Mouse (Mus musculus): ENCODE measurements around the gene Gemin7.
"Not testable (repeated sequence)": the region's sequence is repeated elsewhere in the genome, so short reads cannot be mapped to it uniquely, and the experiment has no call there.

The Gemin7 gene

GRCm38 (mm10) chr7:19577141-19577852 is at the start of gene Gemin7, which contains the start of gene Zfp296:
TSS of gene Gemin7 (minus strand) at chr7:19577595.
TSS of gene Zfp296 (plus strand) at chr7:19577287.
- in situ Hi-C loops (cut with MboI, MseI), result no loop called here

GRCm38 (mm10) chr7:19623433-19623832 is 46.0 kb upstream of the Gemin7 start:
- in situ Hi-C loops (cut with MboI, MseI), result no loop called here

DNA sequence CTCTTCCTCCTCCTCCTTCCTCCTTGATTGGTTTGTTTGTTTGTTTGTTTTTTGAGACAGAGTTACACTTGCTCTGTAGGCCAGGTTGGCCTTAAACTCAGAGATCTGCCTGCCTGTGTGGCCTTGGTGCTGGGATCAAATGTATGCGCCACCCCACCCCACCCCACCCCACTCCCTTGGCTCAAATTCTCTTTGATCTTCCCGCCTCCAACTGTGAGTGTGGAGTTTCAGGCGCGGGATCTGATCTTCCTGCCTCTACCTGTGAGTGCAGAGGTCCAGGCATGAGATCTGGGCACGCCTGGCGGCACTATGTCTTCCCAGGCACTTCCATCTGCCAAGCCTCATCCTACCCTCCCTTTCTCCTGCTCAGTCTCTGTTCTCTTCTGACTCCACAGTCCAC is 44.8 kb upstream of the Gemin7 start:
- in situ Hi-C loops (cut with MboI, MseI), result no loop called here

DNA sequence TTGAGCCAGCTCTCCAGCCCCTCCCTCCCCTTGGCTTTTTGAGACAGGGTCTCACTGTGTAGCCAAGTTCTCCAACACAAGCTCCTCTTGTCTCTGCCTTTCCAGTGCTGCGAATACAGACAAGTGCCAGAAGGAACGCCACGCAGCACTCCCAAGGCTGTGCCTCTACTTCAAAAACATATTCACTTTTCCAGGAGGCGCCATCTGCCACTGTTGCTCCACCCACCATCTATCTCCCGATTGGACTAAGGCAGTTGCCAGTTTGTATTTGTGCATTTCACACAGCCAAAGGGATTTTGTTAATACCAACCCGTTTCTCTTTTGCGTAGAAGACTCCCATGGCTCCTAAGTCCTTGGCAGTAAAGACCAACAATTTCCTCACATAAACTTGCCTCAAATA is 43.4 kb upstream of the Gemin7 start:
- in situ Hi-C loops (cut with MboI, MseI), result no loop called here

- in situ Hi-C loops (cut with MboI, MseI), result no loop called here
Measured at GRCm38 (mm10) chr7:19619004-19619801, 41.8 kb upstream of the Gemin7 start.

DNA sequence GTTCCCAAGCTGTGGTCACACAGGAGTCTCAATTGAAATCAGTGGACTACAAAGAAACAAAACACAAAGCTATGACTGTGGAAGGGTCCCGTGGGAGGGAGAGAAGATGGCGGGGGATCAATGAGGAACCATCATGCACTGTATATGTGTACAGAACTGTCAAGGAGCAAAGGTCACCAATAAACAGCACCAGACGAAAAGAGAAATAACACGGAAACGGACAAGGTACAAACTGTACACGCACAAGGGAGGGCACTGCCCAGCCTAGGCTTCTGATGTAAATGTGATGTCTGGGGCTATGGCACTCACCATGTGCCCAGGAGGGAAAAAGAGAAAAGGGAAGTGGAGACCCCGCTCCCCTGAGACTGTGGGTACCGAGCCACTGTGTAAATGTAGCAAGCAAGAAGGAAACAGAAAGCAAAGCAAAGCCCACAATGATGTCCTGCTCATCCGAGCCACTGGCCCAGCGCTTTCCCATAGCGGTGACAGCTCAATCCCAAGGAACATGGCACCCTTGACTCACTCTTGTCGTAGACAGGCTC is 37.7 kb upstream of the Gemin7 start:
- in situ Hi-C loops (cut with MboI, MseI), result no loop called here

DNA sequence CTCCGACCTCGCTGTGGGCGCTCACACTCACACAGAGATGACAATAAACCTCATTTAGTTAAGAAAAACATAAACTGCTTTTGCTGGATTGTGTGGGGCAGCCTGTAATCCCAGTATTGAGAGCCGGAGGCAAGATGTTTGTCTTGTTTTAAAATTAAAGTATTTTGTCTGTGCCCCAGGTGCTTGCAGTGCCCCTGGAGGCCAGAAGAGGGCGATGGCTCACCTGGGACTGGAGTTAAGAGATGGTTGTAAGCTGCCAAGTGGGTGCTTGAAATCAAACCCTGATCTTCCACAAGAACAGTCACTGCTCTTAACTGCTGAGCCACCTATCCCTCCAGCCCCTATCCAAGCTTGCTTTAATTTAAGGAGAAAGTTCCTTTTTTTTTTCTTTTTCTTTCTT is 33.6 kb upstream of the Gemin7 start:
- in situ Hi-C loops (cut with MboI, MseI), result no loop called here

GRCm38 (mm10) chr7:19609641-19610332 is 32.4 kb upstream of the Gemin7 start:
- in situ Hi-C loops (cut with MboI, MseI), result no loop called here

GRCm38 (mm10) chr7:19607291-19607690 is 29.9 kb upstream of the Gemin7 start:
- in situ Hi-C loops (cut with MboI, MseI), result no loop called here

GRCm38 (mm10) chr7:19604606-19605214 is 27.3 kb upstream of the Gemin7 start:
- in situ Hi-C loops (cut with MboI, MseI), result not testable (repeated sequence)

DNA sequence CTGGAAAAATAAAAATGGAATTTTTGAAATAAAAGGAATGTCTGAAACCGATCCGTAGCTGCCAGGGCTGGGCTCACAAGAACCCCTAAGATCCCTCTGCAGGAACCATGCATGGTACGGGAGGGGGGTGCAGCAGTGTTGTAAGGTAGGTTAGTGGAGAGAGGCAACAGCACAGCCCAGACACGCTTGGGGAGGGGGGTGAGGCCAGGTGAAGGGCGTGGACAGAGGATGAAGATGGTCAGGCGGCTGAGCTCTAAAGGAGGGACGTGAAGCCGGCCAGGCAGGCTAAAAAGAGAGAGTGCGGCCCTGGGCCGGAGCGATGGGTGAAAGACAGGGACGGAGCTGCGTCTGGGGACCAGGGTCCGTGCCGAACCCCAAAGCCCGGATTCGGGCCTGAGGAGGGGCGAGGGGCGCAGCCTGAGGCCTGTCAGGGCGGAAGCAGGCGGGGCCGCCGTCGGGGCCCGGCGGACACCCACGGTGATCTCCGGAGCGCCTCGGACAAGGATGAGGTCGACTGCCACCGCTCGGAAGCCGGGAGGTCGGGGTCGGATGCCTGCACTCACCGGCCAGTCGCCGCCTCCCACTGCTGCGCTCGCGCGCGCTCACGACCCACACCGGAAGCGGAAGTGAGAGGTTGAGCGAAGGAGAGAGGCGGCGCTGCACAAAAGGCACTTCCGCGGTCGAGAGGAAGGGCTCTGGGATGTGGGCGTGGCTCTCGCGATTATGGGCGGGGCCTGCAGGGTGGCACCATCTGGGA is 26.6 kb upstream of the Gemin7 start, which contains the start of gene Clasrp:
Clasrp (minus strand) TSS at position 638 of the 757 bp plus-strand sequence.
- in situ Hi-C loops (cut with MboI, MseI), result no loop called here

GRCm38 (mm10) chr7:19603055-19603454 is 25.7 kb upstream of the Gemin7 start:
- in situ Hi-C loops (cut with MboI, MseI), result no loop called here

DNA sequence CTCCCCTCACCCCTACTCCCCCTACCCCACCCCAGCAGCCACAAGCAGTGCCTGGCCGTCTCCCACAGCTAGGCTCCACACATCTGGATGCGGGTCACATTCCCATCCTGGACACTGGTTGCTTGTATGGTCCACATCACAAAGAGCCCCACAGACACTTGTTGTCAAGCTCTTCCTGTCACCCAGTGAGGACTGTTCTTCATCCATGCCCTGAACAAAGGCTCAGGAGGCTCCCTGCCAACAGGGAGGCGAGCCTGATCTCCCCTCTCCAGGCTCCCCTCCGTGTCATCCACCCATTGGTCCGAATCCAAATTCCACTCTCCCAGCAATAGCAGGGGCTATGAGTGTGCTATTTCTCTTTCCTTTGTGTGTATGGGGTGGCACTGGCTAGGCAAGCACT is 23.2 kb upstream of the Gemin7 start:
- in situ Hi-C loops (cut with MboI, MseI), result no loop called here

DNA sequence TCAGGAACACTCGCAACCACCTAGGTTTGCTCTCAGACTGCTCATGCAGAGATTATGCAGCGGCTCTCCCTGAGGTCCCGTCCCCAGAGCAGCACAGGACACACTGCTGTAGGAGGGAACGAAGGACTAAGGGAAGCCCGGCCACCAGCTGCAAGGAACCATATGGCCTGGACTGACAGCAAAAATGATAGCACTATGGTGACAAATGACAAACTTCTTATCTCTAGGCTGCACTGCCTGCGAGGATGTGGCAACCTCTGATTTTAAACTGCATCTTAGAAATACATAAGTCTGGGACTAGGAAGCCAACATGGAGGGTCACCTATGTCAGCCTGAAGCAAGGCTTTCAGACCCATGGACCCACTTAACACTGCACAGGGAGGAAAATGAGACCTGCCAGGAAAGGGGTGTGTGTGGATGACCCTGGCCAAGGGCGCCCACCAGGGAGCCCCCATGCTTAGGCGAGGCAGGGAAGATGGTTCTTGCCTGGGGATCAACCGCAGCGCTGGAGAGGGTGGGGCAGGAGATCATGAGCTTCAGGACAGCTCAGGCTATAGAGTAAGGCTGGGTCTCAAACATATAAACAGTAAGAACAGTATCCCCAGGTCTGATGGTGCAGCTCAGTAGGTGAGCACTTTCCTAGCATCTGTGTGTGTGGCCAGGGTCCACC is 15.8 kb upstream of the Gemin7 start:
- in situ Hi-C loops (cut with MboI, MseI), result no loop called here

DNA sequence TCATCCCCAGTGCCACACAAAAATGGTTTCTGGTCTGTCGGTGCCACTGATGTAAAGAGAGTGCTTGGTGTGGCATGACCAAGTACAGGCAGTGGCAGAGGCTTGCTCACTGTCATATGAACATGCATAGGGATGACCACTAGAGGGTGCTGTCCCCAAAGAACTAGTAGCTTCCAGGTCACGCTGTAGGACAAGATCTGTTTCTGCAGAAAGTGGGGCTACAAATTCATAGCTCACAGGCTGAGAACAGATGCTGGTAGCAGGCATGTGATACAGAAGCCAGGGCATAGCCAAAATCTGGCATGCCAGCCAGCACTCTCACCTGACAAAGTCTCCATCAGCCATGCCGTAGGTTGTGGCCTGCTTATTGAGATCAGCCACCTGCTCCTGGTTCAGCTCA is 12.5 kb upstream of the Gemin7 start:
- in situ Hi-C loops (cut with MboI, MseI), result no loop called here

GRCm38 (mm10) chr7:19589207-19589606 is 11.8 kb upstream of the Gemin7 start:
- in situ Hi-C loops (cut with MboI, MseI), result no loop called here

DNA sequence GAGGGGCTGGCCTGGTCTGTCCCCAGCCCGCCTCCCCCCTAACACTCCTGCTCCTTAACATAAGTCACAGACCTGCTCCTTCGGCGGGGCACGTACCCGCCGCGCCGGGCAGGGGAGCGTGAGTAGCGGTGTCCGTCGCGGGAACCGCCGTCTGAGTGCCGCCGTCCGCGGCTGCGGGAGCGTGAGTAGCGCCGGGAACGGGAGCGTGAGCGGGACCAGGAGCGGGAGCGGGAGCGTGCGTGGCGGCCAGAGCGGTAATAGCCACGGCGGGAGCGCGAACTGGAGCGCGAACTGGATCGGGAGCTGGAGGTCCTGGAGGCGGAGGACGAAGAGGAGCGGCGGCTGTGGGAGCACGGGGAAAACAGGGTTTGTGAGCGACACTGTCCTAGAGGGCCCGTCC is 8.9 kb upstream of the Gemin7 start:
- in situ Hi-C loops (cut with MboI, MseI), result no loop called here

- in situ Hi-C loops (cut with MboI, MseI), result no loop called here
Measured at GRCm38 (mm10) chr7:19580634-19581033, 3.2 kb upstream of the Gemin7 start.

- in situ Hi-C loops (cut with MboI, MseI), result no loop called here
Measured at GRCm38 (mm10) chr7:19579751-19580150, 2.4 kb upstream of the Gemin7 start.

GRCm38 (mm10) chr7:19578436-19578835 is 1.0 kb upstream of the Gemin7 start:
- in situ Hi-C loops (cut with MboI, MseI), result no loop called here
